Mouse (Mus musculus) heart, embryonic 14.5 days (tissue): ENCODE measurements around the gene Lrrc8d. TPM values are rescaled to one million over a fixed set of nuclear protein-coding genes. Genes with fewer than 3 reads are reported as not detected.
A peak's percentile ranks its signal among the peaks of the same experiment; 100 is the strongest.

Experiments used
- ATAC-seq: fragments of 200-750 bp; cut with Nextera tagmentation; 2 replicates; pipeline ENCODE4 v1.8.0; 2017; ENCODE audit warnings: low read depth, moderate TSS enrichment; ENCODE audit not compliant: insufficient number of reproducible peaks, insufficient read depth, low FRiP score
- H3K27ac ChIP-seq, 2 experiments: fragments of 200-500 bp in 1 of 2; fragments of 300-500 bp in 1 of 2; sonication (generic) in 1 of 2; replicated peaks in 1 of 2; 2 replicates each; pipeline ENCODE4 v1.5.1; 2012 to 2014; ENCODE audit warnings: low read depth in 2 of 2, low read length in 2 of 2, control low read depth in 1 of 2, mild to moderate bottlenecking in 1 of 2, mixed read lengths in 1 of 2; ENCODE audit not compliant: control insufficient read depth in 1 of 2, insufficient read depth in 1 of 2
- H3K27me3 ChIP-seq: fragments of 300-500 bp; sonication (generic); 2 replicates; pipeline ENCODE4 v1.6.1; 2014; ENCODE audit warnings: mild to moderate bottlenecking, low read length, control low read depth; ENCODE audit not compliant: control insufficient read depth, insufficient read depth
- H3K36me3 ChIP-seq: fragments of 300-500 bp; sonication (generic); 2 replicates; pipeline ENCODE4 v1.6.1; 2014; ENCODE audit warnings: mild to moderate bottlenecking, control low read depth, low read length, mixed read lengths; ENCODE audit not compliant: control insufficient read depth, insufficient read depth
- H3K4me1 ChIP-seq, 2 experiments: fragments of 200-500 bp in 1 of 2; fragments of 300-500 bp in 1 of 2; sonication (generic) in 1 of 2; 2 replicates each; pipeline ENCODE4 v1.6.1; 2012 to 2014; ENCODE audit warnings: low read length in 2 of 2, control low read depth in 1 of 2, mixed read lengths in 1 of 2; ENCODE audit not compliant: control insufficient read depth in 2 of 2, insufficient read depth in 2 of 2
- H3K4me2 ChIP-seq: fragments of 300-500 bp; sonication (generic); 2 replicates; pipeline ENCODE4 v1.6.1; 2014; ENCODE audit warnings: mild to moderate bottlenecking, low read length
- H3K4me3 ChIP-seq, 2 experiments: fragments of 200-500 bp in 1 of 2; fragments of 300-500 bp in 1 of 2; sonication (generic) in 1 of 2; 2 replicates each; pipeline ENCODE4 v1.5.1; 2012 to 2014; ENCODE audit warnings: low read length in 2 of 2, mild to moderate bottlenecking in 2 of 2, control low read depth in 1 of 2, low read depth in 1 of 2, moderate library complexity in 1 of 2; ENCODE audit not compliant: control insufficient read depth in 1 of 2, insufficient read depth in 1 of 2
- H3K9ac ChIP-seq: fragments of 300-500 bp; sonication (generic); 2 replicates; pipeline ENCODE4 v1.6.1; 2014; ENCODE audit warnings: mild to moderate bottlenecking, low read length
- H3K9me3 ChIP-seq: fragments of 300-500 bp; sonication (generic); 2 replicates; pipeline ENCODE4 v1.6.1; 2016; ENCODE audit warnings: low read length, control low read depth; ENCODE audit not compliant: control insufficient read depth
- WGBS: fragments of 180-500 bp; shearing (Covaris S2); extraction: QIAGEN DNeasy Blood & Tissue Kit; methylation state at CpG from one replicate; pipeline ENCODE4 v1.1.7; 2014; 5-methylcytosine and 5-hydroxymethylcytosine counted together
- polyA plus RNA-seq: library from polyadenylated mRNA; unstranded; fragments of >200 nt; fragmentation: Nextera tagmentation; extraction: Ambion mirVana; gene quantifications from 2 replicates; pipeline ENCODE4 v1.2.1, GENCODE M21; 2014

Gene Lrrc8d
- polyA plus RNA-seq, 1 experiment from 2014 or later, result 10.2 TPM

- Histone ChIP-seq H3K4me2 (peak overlapping the region; percentile 93), H3K27ac (no peak overlapping the region), H3K4me1 (peaks cover 17 to 20% of the 10 kb centered on the region in 2 experiments), H3K36me3 (no peaks in the 10 kb centered on the region), H3K9me3 (no peaks in the 10 kb centered on the region), H3K4me3 (no peak overlapping the region), H3K27me3 (0 out of 2 replicates have a peak, but pooled peaks cover 10% of the 10 kb centered on the region), H3K9ac (no peak overlapping the region)
- no peak for ATAC-seq
- 64% methylated on average over 9 of the region's 9 CpGs for whole genome bisulfite sequencing
These were observed 1.6 kb downstream of the Lrrc8d start for GRCm38 (mm10) chr5:105701326-105701725.

- Histone ChIP-seq H3K4me2 (no peak overlapping the region), H3K36me3 (no peaks in the 10 kb centered on the region)
- 75% methylated on average over 8 of the region's 8 CpGs for WGBS
These were observed 2.1 kb downstream of the Lrrc8d start for GRCm38 (mm10) chr5:105701844-105702243.

GRCm38 (mm10) chr5:105702580-105703285 lies 3.0 kb downstream of the Lrrc8d start:
- Histone ChIP-seq H3K9ac (no peak overlapping the region), H3K36me3 (no peaks in the 10 kb centered on the region), H3K4me1 (peaks cover 17 to 20% of the 10 kb centered on the region in 2 experiments), H3K4me2 (no peak overlapping the region), H3K27me3 (0 out of 2 replicates have a peak, but pooled peaks cover 10% of the 10 kb centered on the region), H3K9me3 (no peaks in the 10 kb centered on the region), H3K4me3 (no peak overlapping the region), H3K27ac (no peak overlapping the region)
- no peak for ATAC-seq
- WGBS, result 80% methylated on average over 9 of the region's 9 CpGs

More at GRCm38 (mm10) chr5:105701844-105702243, 2.1 kb downstream of the Lrrc8d start:
- H3K4me1 ChIP-seq, result peaks cover 17 to 20% of the 10 kb centered on the region in 2 experiments
- ATAC-seq, result no peak
- no peak overlapping the region for H3K4me3 ChIP-seq
- H3K9ac ChIP-seq, result no peak overlapping the region
- H3K27me3 ChIP-seq, result 0 out of 2 replicates have a peak, but pooled peaks cover 10% of the 10 kb centered on the region
- no peaks in the 10 kb centered on the region for H3K9me3 ChIP-seq
- H3K27ac ChIP-seq, result no peak overlapping the region

- 0 out of 2 replicates have a peak, but pooled peaks cover 10% of the 10 kb centered on the region for H3K27me3 ChIP-seq
- 82% methylated on average over 11 of the region's 11 CpGs for WGBS
- no peak for ATAC-seq
These were observed 3.5 kb downstream of the Lrrc8d start for GRCm38 (mm10) chr5:105703286-105703655.

GRCm38 (mm10) chr5:105704573-105704972 lies 4.8 kb downstream of the Lrrc8d start:
- H3K36me3 ChIP-seq, result no peaks in the 10 kb centered on the region
- ATAC-seq, result no peak; the same call in 1 of the 2 replicates
- H3K9ac ChIP-seq, result no peak overlapping the region
- H3K4me3 ChIP-seq, result no peak overlapping the region
- H3K27me3 ChIP-seq, result 0 out of 2 replicates have a peak, but pooled peaks cover 10% of the 10 kb centered on the region
- no peak overlapping the region for H3K27ac ChIP-seq
- no peaks in the 10 kb centered on the region for H3K9me3 ChIP-seq
- no peak overlapping the region for H3K4me2 ChIP-seq
- 27% methylated on average over 9 of the region's 9 CpGs for WGBS
- H3K4me1 ChIP-seq, result peaks cover 11 to 16% of the 10 kb centered on the region in 2 experiments

More at GRCm38 (mm10) chr5:105703286-105703655, 3.5 kb downstream of the Lrrc8d start:
- no peak overlapping the region for H3K4me3 ChIP-seq
- no peaks in the 10 kb centered on the region for H3K9me3 ChIP-seq
- no peak overlapping the region for H3K4me2 ChIP-seq
- no peak overlapping the region for H3K27ac ChIP-seq
- peaks cover 17 to 20% of the 10 kb centered on the region in 2 experiments for H3K4me1 ChIP-seq
- no peak overlapping the region for H3K9ac ChIP-seq
- H3K36me3 ChIP-seq, result no peaks in the 10 kb centered on the region

GRCm38 (mm10) chr5:105706635-105707034 lies 6.9 kb downstream of the Lrrc8d start:
- H3K9ac ChIP-seq, result no peak overlapping the region
- no peaks in the 10 kb centered on the region for H3K36me3 ChIP-seq

GRCm38 (mm10) chr5:105708276-105708675 lies 8.5 kb downstream of the Lrrc8d start:
- no peak overlapping the region for H3K27ac ChIP-seq
- ATAC-seq, result no peak

More at GRCm38 (mm10) chr5:105706635-105707034, 6.9 kb downstream of the Lrrc8d start:
- Histone ChIP-seq H3K4me2 (no peak overlapping the region), H3K27ac (no peak overlapping the region), H3K9me3 (no peaks in the 10 kb centered on the region), H3K4me3 (no peak overlapping the region), H3K4me1 (peaks cover 8 to 13% of the 10 kb centered on the region in 2 experiments), H3K27me3 (peaks cover 12% of the 10 kb centered on the region; the same call in 1 of the 2 replicates)
- WGBS, result 78% methylated on average over 11 of the region's 11 CpGs
- no peak for ATAC-seq

More at GRCm38 (mm10) chr5:105708276-105708675, 8.5 kb downstream of the Lrrc8d start:
- Histone ChIP-seq H3K36me3 (no peaks in the 10 kb centered on the region), H3K4me3 (no peak overlapping the region), H3K4me1 (peaks cover 8 to 13% of the 10 kb centered on the region in 2 experiments), H3K9me3 (no peaks in the 10 kb centered on the region), H3K4me2 (no peak overlapping the region), H3K27me3 (peaks cover 10% of the 10 kb centered on the region; the same call in 1 of the 2 replicates), H3K9ac (no peak overlapping the region)
- 75% methylated on average over 5 of the region's 5 CpGs for WGBS
